9 mouse cellular contexts compared by ENCODE assay signal in the genomic region with DNA sequence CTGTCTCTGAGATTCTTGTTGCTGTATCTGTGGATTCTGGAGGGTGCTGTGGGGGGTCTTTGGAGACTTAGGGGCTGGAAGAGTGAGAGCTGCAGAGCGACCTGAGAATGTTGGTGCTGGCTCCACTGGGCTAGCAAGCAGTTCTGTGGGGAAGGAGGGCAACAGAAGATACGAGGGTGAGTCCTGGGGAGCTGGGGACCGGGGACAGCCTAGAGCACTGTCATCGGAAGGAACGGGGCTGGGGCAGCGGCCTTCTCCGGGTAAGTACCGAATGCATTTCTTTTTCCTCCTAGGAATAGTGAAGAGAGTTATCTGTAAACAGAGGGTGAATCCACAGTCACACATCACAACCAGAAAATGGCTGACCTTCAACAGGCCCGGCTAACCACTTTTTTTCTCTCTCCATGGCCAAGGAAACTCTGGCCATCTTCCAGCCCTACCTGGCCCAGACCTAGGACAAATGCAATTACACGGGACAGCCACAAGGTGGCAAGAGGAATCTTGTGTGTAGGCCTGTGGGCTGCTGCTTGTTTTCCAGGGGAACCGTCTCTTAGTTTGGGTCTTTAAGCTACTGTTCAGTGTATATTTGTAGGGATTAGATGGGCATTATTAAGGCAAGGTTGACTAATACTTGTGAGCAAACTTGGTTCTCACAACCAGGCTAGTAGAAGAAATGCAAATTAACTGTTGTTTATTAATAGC. TPM values are rescaled to one million over a fixed set of nuclear protein-coding genes. Genes with fewer than 3 reads are reported as not detected.
DNase-seq lines count a peak whose midpoint lies in the region; ATAC-seq and TF ChIP-seq lines count a peak whose summit lies in the region.
"Had no signal": no experiment of that assay in that cellular context is flagged by ENCODE, and none has a peak within 500 bp of the region (broad histone marks: within the 10 kb centered on the region; RNA-seq: fewer than 3 reads in every experiment).

No protein-coding gene starts in this region.

- ATAC-seq in CD4-positive, CD25-positive, alpha-beta regulatory T cell, adult 4 months: peak; percentile 48
- peak; percentile 29; the same call in 1 of the 2 replicates for ATAC-seq in heart, embryonic 13.5 days (ENCODE audit: extremely low read depth, insufficient number of reproducible peaks, low FRiP score, low TSS enrichment)

- peaks cover 26% of the 10 kb centered on the region for H3K36me3 ChIP-seq in heart, embryonic 13.5 days

- no peak overlapping the region for H3K4me3 ChIP-seq in heart, embryonic 13.5 days
- no peak overlapping the region for H3K4me3 ChIP-seq in lung, adult 2 months (replicated peaks; ENCODE audit: extremely low read depth, low read depth, low read length)

- peak; percentile 89 for TF ChIP-seq CTCF in lung, adult 2 months (IDR thresholded peaks at IDR 0.05; ENCODE audit: insufficient read depth, low read length)

- H3K4me1 ChIP-seq in heart, embryonic 13.5 days: peaks cover 14% of the 10 kb centered on the region; the same call in 1 of the 2 replicates
- H3K4me1 ChIP-seq in lung, adult 2 months (ENCODE audit: control insufficient read depth, insufficient read depth, low read length): no peaks in the 10 kb centered on the region; the same call in 1 of the 2 replicates

- H3K27me3 ChIP-seq in heart, embryonic 13.5 days (replicated peaks): no peaks in the 10 kb centered on the region

- no peaks in the 10 kb centered on the region for H3K9me3 ChIP-seq in heart, embryonic 13.5 days

- no peak overlapping the region for H3K27ac ChIP-seq in heart, embryonic 13.5 days (replicated peaks)

- DNase-seq in adrenal gland, adult 2 months: peak; percentile 83
- peak; percentile 56 for DNase-seq in embryo, embryonic 11.5 days (ENCODE audit: low read depth, low spot score)
- peak; percentile 87 to 88 for DNase-seq in kidney, postnatal 36 days
- DNase-seq in lung, adult 2 months: no peak
- peak; percentile 72 for DNase-seq in ovary, postnatal 14 days (ENCODE audit: low spot score)
- peak; percentile 43 for DNase-seq in yolk sac, embryonic 10.5 days (ENCODE audit: low spot score)

- no peak for TF ChIP-seq POLR2A in lung, adult 2 months (IDR thresholded peaks at IDR 0.05; ENCODE audit: borderline replicate concordance, extremely low read depth, low read depth, low read length)

- WGBS in heart, embryonic 13.5 days: 61% methylated on average over 11 of the region's 11 CpGs
- WGBS in lung, adult 2 months: 59% methylated on average over 11 of the region's 11 CpGs

- H3K4me2 ChIP-seq in heart, embryonic 13.5 days: no peak overlapping the region

- H3K9ac ChIP-seq in heart, embryonic 13.5 days: no peak overlapping the region

RNA-seq across cellular contexts. Expression of a gene that starts 22.0 kb away (rescaled TPM):
- 100 to 1,000 TPM; 212 to 326 TPM for polyA plus RNA-seq in CD4-positive, CD25-positive, alpha-beta regulatory T cell, adult 4 months (2017; shearing (Covaris generic))
- 100 to 1,000 TPM; 396 to 522 TPM for total RNA-seq in adrenal gland, adult 2 months (2021)
- polyA plus RNA-seq in adrenal gland, adult 2 months (2012; rRNA removed): 10.6 and 11.1 TPM in 2 replicates
- 467 and 522 TPM in 2 replicates for polyA plus RNA-seq in heart, embryonic 13.5 days (2015; fragmentation: Nextera tagmentation; extraction: Ambion mirVana)
- 13.0 and 25.8 TPM in 2 replicates for polyA plus RNA-seq in lung, adult 2 months (2012; rRNA removed)

RNA-seq across cellular contexts. Expression of a gene that starts 29.0 kb away (rescaled TPM):
- 100 to 1,000 TPM; 246 to 283 TPM for polyA plus RNA-seq in CD4-positive, CD25-positive, alpha-beta regulatory T cell, adult 4 months (2017; shearing (Covaris generic))
- 10 to 100 TPM; 32.1 to 48.6 TPM for total RNA-seq in adrenal gland, adult 2 months (2021)
- polyA plus RNA-seq in adrenal gland, adult 2 months (2012; rRNA removed): 56.1 and 60.3 TPM in 2 replicates
- 3.5 and 4.3 TPM in 2 replicates for polyA plus RNA-seq in heart, embryonic 13.5 days (2015; fragmentation: Nextera tagmentation; extraction: Ambion mirVana)
- 26.8 and 30.2 TPM in 2 replicates for polyA plus RNA-seq in lung, adult 2 months (2012; rRNA removed)

RNA-seq across cellular contexts. Expression of a gene that starts 40.0 kb away (rescaled TPM):
- not detected for polyA plus RNA-seq in CD4-positive, CD25-positive, alpha-beta regulatory T cell, adult 4 months (2017; shearing (Covaris generic))
- total RNA-seq in adrenal gland, adult 2 months (2021): not detected
- not detected in 2 replicates for polyA plus RNA-seq in adrenal gland, adult 2 months (2012; rRNA removed)
- polyA plus RNA-seq in heart, embryonic 13.5 days (2015; fragmentation: Nextera tagmentation; extraction: Ambion mirVana): not detected in 2 replicates
- not detected in 2 replicates for polyA plus RNA-seq in lung, adult 2 months (2012; rRNA removed)
- total RNA-seq: gastrocnemius, postnatal 4 days had no signal
